Mouse (Mus musculus): ENCODE results near the gene Stmnd1.
A peak's percentile ranks its signal among the peaks of the same experiment; 100 is the strongest.
"Not testable (repeated sequence)": the region's sequence is repeated elsewhere in the genome, so short reads cannot be mapped to it uniquely, and the experiment has no call there.

Gene Stmnd1

GRCm38 (mm10) chr13:46273453-46274110, at the start of gene Stmnd1:
Gene Stmnd1, plus strand, starts transcription at chr13:46273721.
- DNase-seq (ENCODE audit: low spot score) = peak; percentile 13

GRCm38 (mm10) chr13:46226956-46227355, 46.6 kb upstream of the Stmnd1 start:
- DNase-seq (ENCODE audit: low spot score) = no peak

- DNase-seq (ENCODE audit: low spot score) = no peak
Observed at GRCm38 (mm10) chr13:46227486-46227885, 46.0 kb upstream of the Stmnd1 start.

GRCm38 (mm10) chr13:46228750-46229149, 44.8 kb upstream of the Stmnd1 start:
- not testable (repeated sequence) for DNase-seq (ENCODE audit: low spot score)

- DNase-seq (ENCODE audit: low spot score) = no peak
Observed at GRCm38 (mm10) chr13:46231514-46232085, 41.9 kb upstream of the Stmnd1 start.

GRCm38 (mm10) chr13:46237723-46238349, 35.7 kb upstream of the Stmnd1 start:
- DNase-seq (ENCODE audit: low spot score) = no peak

- DNase-seq (ENCODE audit: low spot score) = no peak
Observed at GRCm38 (mm10) chr13:46238796-46239195, 34.7 kb upstream of the Stmnd1 start.

GRCm38 (mm10) chr13:46241391-46242188, 31.9 kb upstream of the Stmnd1 start:
- DNase-seq (ENCODE audit: low spot score) = no peak

GRCm38 (mm10) chr13:46253753-46254152, 19.8 kb upstream of the Stmnd1 start:
- DNase-seq (ENCODE audit: low spot score) = no peak

- no peak for DNase-seq (ENCODE audit: low spot score)
Observed at GRCm38 (mm10) chr13:46254171-46254570, 19.4 kb upstream of the Stmnd1 start.

GRCm38 (mm10) chr13:46255616-46256015, 17.9 kb upstream of the Stmnd1 start:
- no peak for DNase-seq (ENCODE audit: low spot score)

- DNase-seq (ENCODE audit: low spot score) = peak; percentile 65
Observed at GRCm38 (mm10) chr13:46257847-46258246, 15.7 kb upstream of the Stmnd1 start.

GRCm38 (mm10) chr13:46259526-46259925, 14.0 kb upstream of the Stmnd1 start:
- no peak for DNase-seq (ENCODE audit: low spot score)

- no peak for DNase-seq (ENCODE audit: low spot score)
Observed at GRCm38 (mm10) chr13:46261244-46261643, 12.3 kb upstream of the Stmnd1 start.

GRCm38 (mm10) chr13:46267783-46268182, 5.7 kb upstream of the Stmnd1 start:
- DNase-seq (ENCODE audit: low spot score) = no peak

- DNase-seq (ENCODE audit: low spot score) = no peak
Observed at GRCm38 (mm10) chr13:46268341-46268740, 5.2 kb upstream of the Stmnd1 start.

- peak; percentile 27 for DNase-seq (ENCODE audit: low spot score)
Observed at GRCm38 (mm10) chr13:46268815-46269445, 4.6 kb upstream of the Stmnd1 start.

GRCm38 (mm10) chr13:46272811-46273452, 589 bp upstream of the Stmnd1 start:
- DNase-seq (ENCODE audit: low spot score) = no peak

GRCm38 (mm10) chr13:46275701-46276100, 2.2 kb downstream of the Stmnd1 start:
- DNase-seq (ENCODE audit: low spot score) = no peak

- DNase-seq (ENCODE audit: low spot score) = no peak
Observed at GRCm38 (mm10) chr13:46282543-46282942, 9.0 kb downstream of the Stmnd1 start.

GRCm38 (mm10) chr13:46287801-46288200, 14.3 kb downstream of the Stmnd1 start:
- DNase-seq (ENCODE audit: low spot score) = no peak

GRCm38 (mm10) chr13:46288372-46288771, 14.9 kb downstream of the Stmnd1 start:
- DNase-seq (ENCODE audit: low spot score) = no peak
